Mouse (Mus musculus): ENCODE results near the gene Nav2.

Nav2 gene

GRCm38 (mm10) chr7:48891029-48891428, 17.5 kb upstream of the Nav2 start:
- no peak for DNase-seq

DNA sequence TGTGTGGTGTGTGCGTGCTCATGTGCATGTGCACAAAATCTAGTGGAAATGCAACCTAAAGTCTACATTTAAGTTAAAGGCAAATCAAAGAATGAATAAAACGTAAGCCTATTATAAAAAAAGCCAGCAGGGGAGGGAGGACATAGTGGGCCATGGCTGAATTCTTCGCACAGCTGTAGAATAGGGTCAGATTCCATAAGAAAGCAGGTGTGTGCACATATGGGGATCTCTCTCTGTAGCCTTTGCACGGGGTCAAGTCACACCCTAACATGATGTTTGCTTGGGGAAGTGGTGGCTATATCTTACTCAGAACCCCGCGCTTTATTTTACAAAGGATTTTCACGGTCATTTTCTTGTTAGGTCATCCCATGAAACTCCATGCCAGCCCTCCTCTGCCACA, 15.4 kb upstream of the Nav2 start:
- DNase-seq = no peak

DNA sequence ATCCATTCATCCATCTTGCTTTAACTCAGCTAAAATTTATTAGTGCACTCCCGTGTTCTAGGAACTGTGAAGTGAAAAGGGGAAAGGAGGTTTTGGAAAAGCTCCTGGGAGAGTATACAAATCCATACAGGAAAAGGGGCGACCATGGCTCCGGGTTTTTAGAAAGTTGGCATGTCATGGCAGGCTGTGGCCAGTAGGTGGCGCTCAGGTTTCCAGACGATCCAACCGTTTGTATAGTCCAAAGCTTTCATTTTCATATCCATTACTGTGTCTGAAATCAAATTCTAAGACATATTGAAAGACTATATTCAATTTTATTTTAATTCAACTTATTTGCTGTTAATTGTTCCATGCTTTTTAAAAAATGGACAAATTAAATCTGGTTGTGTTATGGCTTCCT, 14.4 kb upstream of the Nav2 start:
- peak; percentile 76 for DNase-seq

DNA sequence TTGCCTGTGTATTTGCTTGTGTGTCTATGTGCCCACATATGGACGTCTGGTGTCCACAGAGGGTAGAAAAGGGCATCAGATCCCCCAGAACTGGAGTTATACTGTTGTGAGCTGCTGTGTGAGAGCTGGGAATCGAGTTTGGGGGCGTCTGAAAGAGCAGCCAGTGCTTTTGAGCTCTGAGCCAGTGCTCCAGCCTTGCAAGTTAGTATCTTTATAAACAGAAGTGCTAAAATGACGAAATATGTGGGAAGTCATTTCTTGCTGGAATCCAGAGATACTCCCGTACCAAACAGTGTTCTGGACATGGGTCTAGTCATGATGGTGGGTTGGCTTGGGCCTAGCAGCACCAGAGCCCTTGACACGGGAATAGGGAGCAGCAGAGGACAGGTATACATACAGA, 13.8 kb upstream of the Nav2 start:
- DNase-seq = no peak

GRCm38 (mm10) chr7:48895475-48895874, 13.0 kb upstream of the Nav2 start:
- no peak for DNase-seq

DNA sequence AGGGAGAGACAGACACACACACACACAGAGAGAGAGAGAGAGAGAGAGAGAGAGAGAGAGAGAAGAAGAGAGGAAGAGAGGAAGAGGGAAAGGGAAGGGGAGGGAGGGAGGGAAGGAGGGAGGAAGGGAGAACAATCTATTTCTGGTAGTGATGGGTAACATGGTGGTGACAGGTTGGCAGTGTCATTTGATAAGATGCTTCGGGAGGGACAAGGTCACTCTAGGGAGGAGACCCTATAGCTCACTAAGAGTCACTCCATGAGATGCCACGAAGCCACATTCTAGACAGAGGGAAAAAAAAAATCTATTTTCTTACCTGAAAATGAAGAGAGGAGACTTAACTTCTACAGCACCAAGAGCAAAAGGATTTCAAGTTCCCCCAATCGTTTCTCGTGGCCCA, 12.5 kb upstream of the Nav2 start:
- no peak for DNase-seq

DNA sequence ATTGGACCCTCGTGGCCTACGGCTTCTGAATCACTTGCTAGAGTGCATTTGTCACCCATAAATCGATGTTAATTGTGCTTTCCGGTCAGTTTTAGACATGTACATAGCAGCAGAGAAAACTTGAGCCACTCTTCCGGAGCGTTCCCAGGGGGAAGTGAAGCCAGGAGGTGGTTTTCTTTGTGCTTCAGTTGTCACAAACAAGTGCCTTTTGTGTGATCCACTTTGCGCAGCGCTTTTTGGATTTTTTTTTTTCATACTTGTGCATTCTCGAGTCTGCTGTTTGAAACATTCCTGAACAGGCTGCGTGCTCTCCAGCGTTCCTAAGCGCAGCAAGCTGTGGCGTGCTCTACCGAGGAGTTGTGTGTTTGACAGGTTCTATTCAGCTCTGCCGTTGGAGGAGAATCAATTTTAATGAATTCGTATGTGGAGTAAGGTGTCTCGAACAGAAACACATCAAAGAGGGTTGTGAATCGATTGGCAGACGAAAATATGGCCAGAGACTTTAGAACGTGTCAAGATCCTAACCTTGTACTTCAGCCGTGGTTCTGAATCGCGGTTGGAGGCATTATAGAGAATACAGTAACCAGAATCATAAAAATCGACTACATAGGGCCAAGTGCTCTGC, 10.9 kb upstream of the Nav2 start:
- no peak for DNase-seq

DNA sequence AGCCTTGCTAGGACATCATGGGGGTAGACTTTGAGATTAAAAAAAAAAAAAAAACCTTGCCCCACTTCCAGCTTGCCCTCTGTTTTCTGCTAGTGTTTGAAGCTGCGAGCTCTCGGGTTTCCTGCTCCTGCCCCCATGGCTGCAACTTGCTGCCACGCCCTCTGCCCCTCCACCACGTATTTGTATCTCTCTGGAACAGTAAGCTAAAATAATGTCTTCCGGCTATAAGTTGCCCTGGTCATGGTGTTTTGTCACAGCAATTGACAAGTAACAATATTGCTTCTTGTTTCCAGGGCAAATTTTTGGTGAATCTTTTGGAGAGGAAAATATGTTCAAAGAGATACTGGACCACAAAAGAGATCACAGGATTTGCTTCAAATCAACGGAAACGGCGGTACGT, 10.1 kb upstream of the Nav2 start:
- DNase-seq = no peak

- peak; percentile 50 for DNase-seq
Observed at GRCm38 (mm10) chr7:48900408-48901167, 7.9 kb upstream of the Nav2 start.

GRCm38 (mm10) chr7:48902454-48902853, 6.1 kb upstream of the Nav2 start:
- DNase-seq = no peak

- no peak for DNase-seq
Observed at GRCm38 (mm10) chr7:48909342-48909671, 791 bp downstream of the Nav2 start.

DNA sequence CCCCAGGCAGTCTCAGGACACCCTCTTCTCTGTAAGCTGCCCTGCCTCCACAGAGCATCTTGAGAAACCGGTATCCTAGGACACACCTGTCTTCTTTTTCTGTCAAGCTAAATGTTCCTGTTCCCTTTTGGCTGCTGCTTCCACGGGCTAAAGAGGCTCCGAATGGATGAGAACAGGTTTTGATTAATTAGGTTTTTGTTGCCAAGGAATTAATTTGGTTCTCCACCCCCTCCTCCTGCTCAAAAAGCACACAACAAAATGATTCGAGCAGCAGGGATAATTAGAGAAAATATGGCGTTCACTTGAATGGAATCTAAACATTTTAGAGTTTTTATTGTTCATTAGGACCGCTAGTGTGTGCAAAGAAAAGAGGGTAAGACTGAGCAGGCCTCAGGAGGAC, 1.8 kb downstream of the Nav2 start:
- DNase-seq = no peak

GRCm38 (mm10) chr7:48911146-48911545, 2.6 kb downstream of the Nav2 start:
- no peak for DNase-seq

DNA sequence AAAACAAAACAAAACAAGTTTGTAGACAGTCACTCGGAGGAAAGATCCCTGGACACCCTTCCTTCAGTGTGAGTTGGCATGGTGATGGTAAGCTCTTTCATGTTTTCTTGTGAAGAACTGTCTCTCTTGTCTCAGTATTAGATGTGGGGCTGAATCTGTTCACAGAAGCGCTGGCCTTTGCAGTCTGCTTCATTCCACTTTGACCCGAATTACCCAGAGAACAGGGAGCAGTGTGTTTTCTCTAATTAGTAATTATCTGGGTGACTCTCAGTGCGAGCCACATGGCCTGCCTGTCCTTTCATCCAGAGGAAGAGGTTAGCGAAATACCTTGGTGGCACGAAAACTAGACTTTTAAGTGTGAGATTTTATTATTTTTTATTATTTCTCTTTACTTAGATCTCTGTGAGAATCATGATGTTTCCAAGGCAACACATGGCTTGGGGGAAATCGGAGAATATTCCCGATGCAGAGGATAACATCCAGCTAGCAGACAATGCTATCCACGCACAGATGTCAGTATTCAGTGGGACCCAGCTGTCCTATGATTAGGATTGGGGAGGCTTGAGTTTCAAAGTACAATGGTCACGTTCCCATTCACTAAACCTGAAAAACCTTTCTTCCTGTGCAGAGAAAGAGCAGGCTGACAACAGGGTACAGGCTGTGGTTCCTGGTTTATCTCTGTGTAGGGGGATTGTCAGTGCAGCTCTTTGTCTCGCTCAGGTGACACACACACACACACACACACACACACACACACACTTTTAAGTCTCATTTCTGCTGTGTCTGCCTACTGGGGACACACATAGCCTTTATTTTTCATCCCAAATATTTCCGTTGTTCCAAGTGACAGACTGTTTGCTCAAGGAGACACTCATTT, 6.4 kb downstream of the Nav2 start:
- no peak for DNase-seq

DNA sequence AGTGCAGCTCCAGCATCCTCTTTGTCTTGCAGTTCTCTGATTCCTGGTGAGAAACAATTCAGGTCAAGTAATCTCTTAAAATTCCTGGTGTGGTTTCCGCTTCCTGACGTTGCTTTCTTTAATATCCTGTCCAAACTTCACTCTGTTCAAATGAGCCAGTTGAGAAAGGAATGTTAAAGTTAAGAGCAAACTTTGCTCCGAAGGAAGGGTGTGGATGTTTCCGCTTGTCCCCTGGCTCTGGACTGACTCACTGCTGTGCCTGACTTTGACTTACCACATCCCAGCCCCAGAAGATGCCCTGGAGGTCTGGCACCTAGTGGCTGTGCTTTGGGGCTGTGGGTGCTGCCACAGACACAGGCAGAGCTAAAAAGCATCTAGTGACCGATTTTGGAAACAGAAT, 8.9 kb downstream of the Nav2 start:
- no peak for DNase-seq

DNA sequence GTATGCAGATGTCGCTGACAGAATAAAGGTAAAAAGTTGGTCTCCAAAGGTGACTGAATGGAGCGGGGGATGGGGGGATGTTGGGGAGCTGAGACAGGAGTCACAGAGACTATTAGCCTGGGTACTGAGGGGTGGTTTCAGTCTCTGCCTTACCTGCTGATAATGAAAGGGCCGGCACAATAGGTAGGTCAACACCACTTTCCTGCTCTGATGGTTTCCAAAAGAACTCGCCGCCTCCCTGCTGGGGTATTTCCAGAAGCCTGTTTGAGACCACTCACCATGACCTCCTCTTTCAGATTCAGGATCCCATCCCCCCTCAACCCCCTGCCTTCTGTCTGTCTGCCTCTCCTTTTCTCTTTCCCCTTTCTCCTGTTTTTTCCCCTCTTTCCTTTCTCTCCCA, 9.5 kb downstream of the Nav2 start:
- no peak for DNase-seq

DNA sequence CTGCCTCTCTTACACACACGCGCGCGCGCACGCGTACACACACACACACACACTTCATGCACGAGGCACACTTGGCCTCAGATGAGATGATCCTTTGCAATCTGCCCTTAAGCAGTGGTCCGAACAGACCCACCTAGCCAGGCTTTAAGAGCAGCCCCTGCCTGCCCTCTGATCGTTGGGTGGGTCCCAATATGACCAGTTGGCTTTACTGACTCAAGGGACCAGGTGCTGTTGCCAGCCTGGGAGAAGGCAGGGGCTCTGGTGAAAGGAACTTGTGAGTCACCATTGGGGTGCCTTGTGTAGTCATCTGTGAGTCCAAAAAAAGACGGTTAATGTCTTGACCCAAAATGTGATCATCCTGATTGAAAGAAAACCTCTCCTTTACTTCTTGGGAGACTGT, 9.9 kb downstream of the Nav2 start:
- DNase-seq = no peak

DNA sequence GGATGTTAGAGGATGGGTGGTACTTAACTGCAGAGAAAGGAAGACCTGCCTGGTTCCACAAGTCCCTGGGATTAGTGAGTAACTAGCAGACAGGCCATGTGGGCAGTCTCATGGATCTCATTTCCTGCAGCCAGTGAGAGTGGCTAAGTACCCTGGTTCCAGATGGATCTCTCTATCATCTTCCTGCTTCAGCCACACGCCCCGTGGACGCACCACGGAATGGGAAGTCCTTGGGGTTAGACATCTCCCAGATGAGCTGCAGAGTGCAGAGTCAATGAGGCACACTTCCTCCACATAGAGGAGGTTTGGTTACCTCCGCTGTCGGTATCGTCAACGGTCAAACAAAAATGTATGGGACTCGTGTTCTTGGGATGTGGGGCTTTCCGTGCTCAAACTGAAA, 15.1 kb downstream of the Nav2 start:
- no peak for DNase-seq

GRCm38 (mm10) chr7:48925214-48925613, 16.7 kb downstream of the Nav2 start:
- DNase-seq = no peak

DNA sequence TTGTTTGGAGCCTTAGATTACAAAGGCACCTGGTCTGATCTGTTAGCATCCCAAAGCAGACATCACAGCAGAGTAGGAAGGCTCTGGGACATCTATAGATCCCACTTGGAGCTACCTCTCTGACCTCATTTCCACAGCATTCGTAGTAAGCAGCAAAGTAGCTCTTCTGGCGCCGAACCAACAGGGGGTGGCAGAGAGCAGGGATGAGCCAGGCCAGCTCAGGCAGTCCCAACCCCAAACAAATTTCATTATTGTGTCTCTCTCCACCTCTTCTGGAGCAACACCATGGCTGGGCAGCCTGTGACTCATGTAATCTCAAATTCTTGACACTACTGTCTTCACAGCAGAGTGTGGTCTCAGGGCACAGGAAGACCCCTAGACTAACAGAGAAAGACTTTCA, 19.8 kb downstream of the Nav2 start:
- peak; percentile 88 for DNase-seq

GRCm38 (mm10) chr7:48930399-48930798, 21.9 kb downstream of the Nav2 start:
- DNase-seq = no peak

DNA sequence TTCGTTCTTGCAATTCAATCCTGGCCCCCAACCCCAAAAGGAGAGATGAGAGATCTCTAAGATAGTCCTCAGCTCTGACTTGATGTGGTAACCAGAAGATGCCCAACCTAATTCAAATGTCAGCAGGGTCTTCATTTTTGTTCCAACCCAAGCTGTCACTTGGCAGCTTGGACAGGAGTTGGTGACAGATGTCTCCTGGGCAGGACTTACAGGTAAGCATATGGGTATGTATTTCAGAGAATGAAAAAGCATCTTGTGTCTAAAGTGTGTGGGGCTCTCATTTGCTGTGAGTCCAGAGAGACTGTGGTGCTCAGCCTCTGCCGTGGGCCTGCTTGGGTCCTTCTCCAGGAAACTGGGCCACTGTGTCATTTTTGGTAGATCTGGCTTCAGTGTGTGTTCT, 23.6 kb downstream of the Nav2 start:
- DNase-seq = no peak

- no peak for DNase-seq
Observed at GRCm38 (mm10) chr7:48934816-48935215, 26.3 kb downstream of the Nav2 start.

- peak; percentile 87 for DNase-seq
Observed at GRCm38 (mm10) chr7:48937562-48937961, 29.0 kb downstream of the Nav2 start.
